Mouse (Mus musculus): ENCODE data around the gene Eif1b.
A peak's percentile ranks its signal among the peaks of the same experiment; 100 is the strongest.

Eif1b gene

DNA sequence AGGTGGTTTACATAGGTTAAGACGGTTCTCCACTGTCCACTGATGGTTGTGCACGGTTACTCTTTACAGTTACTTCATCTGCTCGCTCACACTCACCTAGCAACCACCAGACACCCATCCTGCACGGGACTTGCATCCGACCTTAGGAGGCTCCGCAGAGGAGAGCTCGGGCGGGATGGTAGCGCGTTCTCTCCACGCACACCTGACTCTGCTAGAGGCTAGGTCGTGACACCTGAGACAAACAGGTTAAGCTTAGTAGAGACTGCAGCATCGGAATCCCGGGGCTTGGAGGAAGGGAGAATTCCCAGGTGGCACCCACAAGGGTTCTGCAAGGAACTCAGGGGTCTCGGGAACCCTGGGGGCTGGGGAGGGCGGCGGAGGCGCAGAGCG lies at the start of gene Eif1b:
Gene Eif1b, plus strand, starts transcription at position 223 of the 390 bp plus-strand sequence.
- no peak for DNase-seq (ENCODE audit: low read depth, low spot score)

- peak; percentile 48 for DNase-seq (ENCODE audit: low read depth, low spot score)
These were observed 47.4 kb upstream of the Eif1b start for GRCm38 (mm10) chr9:120444642-120445041.

DNA sequence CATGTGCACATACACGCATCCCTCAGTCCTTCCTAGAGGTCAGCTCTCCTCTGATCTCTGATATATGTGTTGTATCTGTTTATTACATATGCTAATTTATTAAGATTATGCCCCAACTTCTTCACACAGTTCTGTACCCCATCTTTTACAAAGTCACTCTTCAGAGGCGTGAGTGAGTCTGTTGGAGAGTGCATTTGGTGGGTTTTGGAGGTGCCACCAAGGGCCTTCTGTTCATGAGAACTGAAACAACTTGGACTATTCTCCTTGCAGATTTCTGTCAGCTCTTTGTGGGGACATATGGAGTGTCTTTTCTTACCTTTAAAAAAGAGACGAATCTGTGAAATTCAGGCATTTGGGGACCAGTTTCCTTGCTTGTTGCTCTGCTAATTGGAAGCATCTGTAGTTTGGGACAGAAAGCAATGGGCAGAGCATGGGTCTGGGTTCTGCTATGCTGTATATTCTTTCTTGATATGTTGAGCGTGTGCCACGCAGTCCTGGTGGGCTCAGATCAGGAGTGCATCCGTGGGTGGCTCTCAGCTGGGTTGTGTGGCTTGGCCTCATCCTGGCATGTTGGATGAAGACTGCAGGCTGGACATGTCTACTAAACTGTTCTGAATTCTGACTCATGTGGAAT lies 42.2 kb upstream of the Eif1b start:
- DNase-seq (ENCODE audit: low read depth, low spot score), result peak; percentile 40

DNA sequence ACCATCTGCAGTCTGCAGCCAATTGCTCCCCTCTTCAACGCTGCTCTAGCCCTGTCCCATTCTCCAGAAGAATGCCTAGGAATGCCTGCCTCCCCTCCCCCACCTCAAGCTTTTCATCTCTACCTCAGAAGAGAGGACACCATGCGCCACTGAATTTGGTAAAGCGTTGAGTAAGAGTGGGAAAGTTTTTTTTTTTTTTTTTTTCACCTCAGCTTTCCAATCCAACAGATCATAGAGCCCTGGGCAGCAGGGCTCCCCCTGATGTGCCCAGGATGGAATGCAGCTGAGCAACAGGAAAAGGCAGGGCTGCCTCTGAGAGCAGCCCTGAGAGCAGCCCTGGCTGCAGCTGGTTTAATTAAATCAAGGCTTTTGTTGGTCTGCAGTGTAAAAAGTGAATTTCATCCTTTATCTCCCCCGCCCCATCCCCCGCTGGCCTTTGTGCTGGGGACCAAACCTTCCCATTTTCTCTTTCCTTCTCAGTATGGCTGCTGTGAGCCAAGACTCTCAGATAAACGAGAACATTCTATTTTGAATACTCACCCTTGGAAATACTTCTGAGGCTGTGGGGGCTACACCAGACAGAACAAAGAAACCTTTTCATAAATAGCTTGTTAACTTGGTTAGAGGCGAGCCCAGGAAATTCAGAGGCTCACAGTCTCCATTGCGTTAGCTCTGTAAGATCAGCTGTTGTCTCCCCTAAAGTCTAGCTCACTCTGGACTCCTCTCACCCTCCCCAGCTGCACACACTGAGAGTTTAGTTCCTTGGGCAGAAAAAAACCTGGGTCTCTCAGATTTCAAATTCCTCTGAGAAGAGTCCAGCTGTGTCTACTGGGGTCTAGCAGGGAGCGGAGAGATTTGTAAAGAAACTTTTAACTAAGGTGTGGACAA lies 36.0 kb upstream of the Eif1b start:
- peak; percentile 38 for DNase-seq (ENCODE audit: low read depth, low spot score)

DNA sequence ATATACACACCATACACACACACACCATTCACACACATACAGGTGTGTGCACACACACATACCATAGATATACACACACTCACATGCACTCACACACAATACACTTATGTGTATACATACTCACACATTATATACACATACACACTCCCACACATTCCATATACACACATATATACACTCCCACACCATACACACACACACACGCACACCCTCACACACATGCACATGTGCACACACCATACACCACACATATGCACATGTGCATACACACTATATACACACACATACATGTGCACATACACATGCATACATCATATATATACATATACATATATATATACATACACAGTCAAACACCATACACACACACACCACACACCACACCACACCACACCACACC lies 21.6 kb upstream of the Eif1b start:
- DNase-seq (ENCODE audit: low read depth, low spot score), result no peak

- DNase-seq (ENCODE audit: low read depth, low spot score), result no peak
These were observed 10.4 kb upstream of the Eif1b start for GRCm38 (mm10) chr9:120481644-120482043.

DNA sequence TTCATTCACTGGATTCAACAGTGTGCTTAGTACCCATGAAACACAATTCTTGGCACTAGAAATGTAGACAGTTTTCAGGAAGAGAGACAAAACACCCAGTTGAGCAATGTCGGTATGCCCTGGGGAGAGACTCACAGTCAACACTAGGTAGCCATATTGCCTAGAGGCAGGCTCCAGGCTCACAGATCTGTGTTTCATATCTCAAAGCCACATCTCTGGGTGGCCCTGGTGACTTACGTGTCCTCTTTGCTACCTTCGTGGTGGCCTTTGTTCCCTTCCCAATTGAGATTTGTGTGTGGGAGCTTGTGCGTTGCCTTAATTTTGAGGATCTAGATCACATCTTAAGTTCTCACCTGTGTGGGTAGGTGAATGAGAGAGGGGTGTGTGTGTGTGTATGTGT lies 9.7 kb upstream of the Eif1b start:
- DNase-seq (ENCODE audit: low read depth, low spot score), result no peak

GRCm38 (mm10) chr9:120483101-120483500 lies 8.9 kb upstream of the Eif1b start:
- no peak for DNase-seq (ENCODE audit: low read depth, low spot score)

DNA sequence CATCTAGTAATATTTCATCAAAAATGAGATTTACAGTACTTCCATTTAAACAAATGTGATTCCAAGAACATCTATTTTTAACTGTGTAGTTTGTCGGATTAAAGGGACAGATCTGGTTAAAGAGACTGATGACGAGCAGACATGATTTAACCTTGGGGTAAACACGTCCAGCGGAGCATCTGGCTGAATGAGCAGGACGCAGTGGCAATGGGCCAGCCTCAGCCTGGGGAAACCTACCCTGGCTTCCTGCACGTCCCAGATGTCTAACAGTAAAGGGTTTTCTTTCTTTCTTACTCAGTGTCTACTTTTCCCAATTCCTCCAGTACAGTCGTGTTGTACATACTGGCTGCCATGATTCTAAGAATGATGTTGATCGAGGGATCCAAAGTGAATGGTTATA lies 5.0 kb upstream of the Eif1b start:
- DNase-seq (ENCODE audit: low read depth, low spot score), result no peak

DNA sequence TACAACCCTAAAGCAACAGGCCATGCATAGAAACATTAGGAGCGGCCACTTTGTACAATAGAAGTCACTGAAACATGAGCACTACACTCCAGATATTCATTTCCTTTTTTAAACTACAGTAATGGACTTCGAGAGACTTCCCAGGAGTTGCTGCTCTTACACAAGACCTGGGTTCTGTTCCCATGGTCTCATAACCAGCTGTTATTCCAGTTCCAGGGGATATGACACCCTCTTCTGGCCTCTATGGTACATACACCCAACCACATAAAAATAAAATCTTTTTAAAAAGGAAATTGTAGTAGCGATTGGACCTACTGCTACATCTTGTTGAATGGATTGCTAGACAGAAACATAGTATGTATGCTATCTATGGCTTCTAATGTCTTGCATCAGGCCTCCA lies 523 bp upstream of the Eif1b start:
- no peak for DNase-seq (ENCODE audit: low read depth, low spot score)

- no peak for DNase-seq (ENCODE audit: low read depth, low spot score)
These were observed 644 bp downstream of the Eif1b start for GRCm38 (mm10) chr9:120492400-120493351.

DNA sequence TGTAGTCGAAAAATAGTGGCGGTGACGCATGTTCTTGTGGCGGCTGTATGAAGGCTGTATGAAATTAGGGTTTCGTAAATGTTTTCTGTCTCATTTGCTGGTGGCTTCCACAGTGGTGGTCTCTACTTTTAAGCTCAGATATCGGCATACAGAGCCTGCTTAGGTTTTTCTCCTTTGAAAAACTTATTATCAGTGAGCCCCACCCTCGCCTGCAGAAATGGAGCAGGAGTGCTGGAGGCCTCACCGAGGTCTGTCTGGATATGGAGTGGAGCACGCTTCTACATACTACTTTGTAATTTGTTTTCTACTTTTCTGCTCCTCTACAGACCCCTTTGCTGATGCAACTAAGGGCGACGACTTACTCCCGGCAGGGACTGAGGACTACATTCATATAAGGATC lies 1.7 kb downstream of the Eif1b start:
- no peak for DNase-seq (ENCODE audit: low read depth, low spot score)

DNA sequence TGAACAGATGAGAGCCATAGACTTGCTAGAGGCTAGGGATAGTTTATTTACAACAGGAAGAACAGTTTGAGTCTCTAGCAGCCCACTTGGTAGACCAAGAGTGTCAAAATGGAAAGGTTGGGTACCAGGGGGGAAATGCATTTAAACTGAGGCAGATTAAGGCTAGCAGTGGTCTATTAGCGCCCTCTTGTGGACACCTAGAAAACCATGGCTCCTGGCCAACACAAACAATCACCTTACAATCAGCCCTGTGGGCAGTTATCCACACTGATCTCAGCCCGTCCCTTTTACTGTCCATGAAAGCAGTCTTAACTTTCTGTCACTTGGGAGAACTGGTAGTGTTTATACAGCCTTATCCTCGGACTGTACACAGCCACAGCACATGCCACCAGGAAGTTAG lies 4.7 kb downstream of the Eif1b start:
- no peak for DNase-seq (ENCODE audit: low read depth, low spot score)

GRCm38 (mm10) chr9:120497983-120498382 lies 6.0 kb downstream of the Eif1b start:
- DNase-seq (ENCODE audit: low read depth, low spot score), result no peak

DNA sequence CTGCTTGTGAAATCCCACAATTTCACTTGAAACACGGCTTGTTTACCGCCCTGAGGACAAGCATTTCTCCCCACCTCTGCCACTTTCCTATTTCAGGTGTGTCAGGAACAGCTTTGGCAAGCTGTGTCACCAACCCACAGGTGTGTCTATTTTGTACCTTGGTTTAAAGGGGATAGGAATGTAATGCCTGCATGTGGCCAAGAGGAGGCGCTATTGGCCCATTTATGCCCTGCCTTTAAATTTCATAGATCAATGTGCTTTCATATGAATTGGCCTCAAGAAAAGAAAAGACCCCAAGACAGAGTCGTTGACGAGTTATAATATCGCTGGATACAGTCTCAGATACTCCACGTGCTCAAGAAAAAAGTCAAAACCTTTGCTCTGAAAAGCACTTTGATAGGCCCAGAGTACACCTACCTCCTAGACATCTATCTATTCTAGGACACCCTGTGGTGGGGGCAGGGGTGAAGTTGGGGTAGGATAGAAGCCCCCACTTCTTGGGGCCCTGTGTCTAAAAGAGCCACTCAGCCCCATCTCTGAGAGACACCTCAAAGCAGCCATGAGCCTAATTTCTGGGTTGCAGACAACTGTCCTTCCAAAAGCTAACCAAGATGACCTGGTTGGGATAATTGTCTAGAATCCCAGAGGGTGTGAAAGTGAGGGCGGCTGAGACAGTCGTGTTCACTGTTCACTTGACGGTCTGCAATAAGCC lies 9.3 kb downstream of the Eif1b start:
- no peak for DNase-seq (ENCODE audit: low read depth, low spot score)

DNA sequence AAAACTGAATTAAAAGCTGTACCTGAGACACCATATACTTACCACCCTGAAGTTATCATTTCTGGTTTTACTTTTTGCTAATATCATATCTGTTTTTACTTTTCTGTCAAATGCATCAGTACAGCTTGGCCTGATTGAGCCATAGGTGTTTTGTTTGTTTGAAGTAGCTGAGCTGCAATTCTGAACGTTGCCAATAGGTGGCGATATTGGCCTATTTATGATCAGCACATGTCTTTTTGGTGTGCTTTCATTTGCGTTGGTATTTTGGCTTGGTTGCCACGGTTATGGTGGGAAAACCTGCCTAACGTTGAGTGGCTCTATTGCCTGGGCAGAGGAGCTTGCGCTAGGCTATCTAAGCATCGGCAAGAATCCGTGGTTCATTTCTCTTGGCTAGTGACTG lies 10.0 kb downstream of the Eif1b start:
- peak; percentile 72 for DNase-seq (ENCODE audit: low read depth, low spot score)

- no peak for DNase-seq (ENCODE audit: low read depth, low spot score)
These were observed 12.4 kb downstream of the Eif1b start for GRCm38 (mm10) chr9:120504423-120504822.

GRCm38 (mm10) chr9:120511781-120512180 lies 19.7 kb downstream of the Eif1b start:
- DNase-seq (ENCODE audit: low read depth, low spot score), result no peak

GRCm38 (mm10) chr9:120516720-120517119 lies 24.7 kb downstream of the Eif1b start:
- DNase-seq (ENCODE audit: low read depth, low spot score), result no peak

- DNase-seq (ENCODE audit: low read depth, low spot score), result no peak
These were observed 26.9 kb downstream of the Eif1b start for GRCm38 (mm10) chr9:120518946-120519345.

- DNase-seq (ENCODE audit: low read depth, low spot score), result peak; percentile 66
These were observed 27.6 kb downstream of the Eif1b start for GRCm38 (mm10) chr9:120519469-120520125.
